In genomic region chr4:102530797-102531196, GRCm38 (mm10) we compare ENCODE assay signal across 35 mouse cellular contexts.
"Had no signal": no experiment of that assay in that cellular context is flagged by ENCODE, and none has a peak within 500 bp of the region (broad histone marks: within the 10 kb centered on the region; RNA-seq: fewer than 3 reads in every experiment).

No protein-coding gene starts in this region.

- DNase-seq: heart, postnatal 10 days; heart, postnatal 14 days; heart, postnatal 36 days; heart, postnatal 4 days; kidney, adult 11 months; kidney, adult 18-20 months; kidney, adult 2 months; kidney, adult 8-10 months; kidney, adult 9 months; kidney, postnatal 10 days; kidney, postnatal 14 days; kidney, postnatal 25 days; kidney, postnatal 36 days; kidney, postnatal 4 days; layer of hippocampus, adult 9-11 months; layer of hippocampus, postnatal 36 days had no signal

- H3K9ac ChIP-seq: heart, embryonic 12.5 days; heart, embryonic 13.5 days; heart, embryonic 15.5 days; hindbrain, embryonic 12.5 days; hindbrain, embryonic 13.5 days; hindbrain, embryonic 14.5 days; hindbrain, embryonic 15.5 days; intestine, embryonic 15.5 days; kidney, embryonic 15.5 days had no signal

- H3K4me3 ChIP-seq: heart, embryonic 10.5 days; heart, embryonic 12.5 days; heart, embryonic 13.5 days; heart, embryonic 15.5 days; hindbrain, embryonic 10.5 days; hindbrain, embryonic 12.5 days; hindbrain, embryonic 13.5 days; hindbrain, embryonic 15.5 days; intestine, embryonic 15.5 days; kidney, embryonic 15.5 days; layer of hippocampus, adult 2 months had no signal

- H3K9me3 ChIP-seq: heart, embryonic 10.5 days; heart, embryonic 12.5 days; heart, embryonic 13.5 days; heart, embryonic 15.5 days; hindbrain, embryonic 10.5 days; hindbrain, embryonic 12.5 days; hindbrain, embryonic 13.5 days; hindbrain, embryonic 15.5 days; intestine, embryonic 15.5 days; kidney, embryonic 15.5 days had no signal

- H3K27ac ChIP-seq: heart, embryonic 10.5 days; hindbrain, embryonic 10.5 days; hindbrain, embryonic 12.5 days; hindbrain, embryonic 13.5 days; hindbrain, embryonic 14.5 days; hindbrain, embryonic 15.5 days; hindbrain, postnatal 0 days; intestine, embryonic 15.5 days; kidney, embryonic 15.5 days; kidney, postnatal 0 days; layer of hippocampus, adult 2 months had no signal

- H3K4me1 ChIP-seq: kidney, embryonic 15.5 days had no signal

- H3K4me2 ChIP-seq: heart, embryonic 11.5 days; heart, embryonic 12.5 days; heart, embryonic 13.5 days; heart, embryonic 15.5 days; hindbrain, embryonic 12.5 days; hindbrain, embryonic 13.5 days; hindbrain, embryonic 14.5 days; hindbrain, embryonic 15.5 days; intestine, embryonic 15.5 days; kidney, embryonic 15.5 days had no signal

- H3K27me3 ChIP-seq: heart, embryonic 12.5 days; heart, embryonic 13.5 days; heart, embryonic 15.5 days; hindbrain, embryonic 12.5 days; hindbrain, embryonic 13.5 days; hindbrain, embryonic 15.5 days; intestine, embryonic 15.5 days; kidney, embryonic 15.5 days had no signal

- H3K36me3 ChIP-seq: heart, embryonic 10.5 days; heart, embryonic 12.5 days; heart, embryonic 13.5 days; heart, embryonic 15.5 days; hindbrain, embryonic 10.5 days; hindbrain, embryonic 12.5 days; hindbrain, embryonic 13.5 days; hindbrain, embryonic 15.5 days; intestine, embryonic 15.5 days; kidney, embryonic 15.5 days had no signal

- ATAC-seq: hindbrain, embryonic 16.5 days; hindbrain, postnatal 0 days; inflammation-experienced regulatory T-cells, adult 6 months; intestine, embryonic 15.5 days; intestine, embryonic 16.5 days; intestine, postnatal 0 days had no signal
